Mouse (Mus musculus) embryonic fibroblast, embryonic 13.5 days (primary cell): ENCODE measurements at regions not wholly inside any gene's neighbourhood (a gene's known extent, or its start where the extent isn't known, plus 50 kb on each side); places are given as distances from the start of the nearest gene placed in this dataset.

ENCODE experiments used
- CTCF ChIP-seq: IDR thresholded peaks from 2 replicates; pipeline ENCODE4 v1.5.1; 2011; ENCODE audit warnings: mild to moderate bottlenecking, control low read depth, low read length, moderate library complexity, borderline replicate concordance; ENCODE audit not compliant: insufficient read depth
- POLR2A ChIP-seq: IDR thresholded peaks from 2 replicates; pipeline ENCODE4 v1.6.1; 2011; ENCODE audit warnings: low read depth, mild to moderate bottlenecking, control low read depth, low read length, moderate library complexity

DNA sequence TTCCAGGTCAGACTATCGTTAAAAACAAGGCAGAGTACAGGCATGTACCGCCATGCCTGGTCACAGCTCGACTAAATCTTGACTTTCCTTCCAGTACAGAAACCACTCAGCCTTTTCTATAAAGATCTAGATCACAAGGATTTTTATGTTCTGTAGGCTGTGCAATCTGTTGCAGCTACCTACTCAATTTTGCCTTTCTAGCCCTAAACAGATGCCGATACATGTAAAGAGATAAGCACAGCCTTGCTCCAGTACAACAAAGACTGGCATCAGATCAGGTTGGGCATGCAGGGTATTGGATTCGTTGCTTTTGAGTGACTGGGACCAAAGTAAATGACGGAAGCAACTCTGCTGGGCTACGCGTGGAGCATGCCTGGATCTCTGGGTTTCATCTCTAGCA is 411.9 kb upstream of the Auts2 start:
- TF ChIP-seq CTCF (no peak), POLR2A (no peak)
